Mouse (Mus musculus): ENCODE measurements around the gene Relch. TPM values are rescaled to one million over a fixed set of nuclear protein-coding genes. Genes with fewer than 3 reads are reported as not detected.

Relch gene
- polyA plus RNA-seq, 1 experiment from 2014 or later: 25.1 TPM

GRCm38 (mm10) chr1:105790103-105790502 lies 126.4 kb downstream of the Relch start:
- no peak overlapping the region for H3K9ac ChIP-seq (ENCODE audit: low read depth, low read length)

GRCm38 (mm10) chr1:105794670-105795069 lies 131.0 kb downstream of the Relch start:
- H3K4me1 ChIP-seq (replicated peaks; ENCODE audit: control insufficient read depth, insufficient read depth, low read length): no peaks in the 10 kb centered on the region
- H3K4me3 ChIP-seq (ENCODE audit: low read depth, low read length): no peak overlapping the region
- no peak for DNase-seq (ENCODE audit: low spot score)
- 84% methylated on average over 6 of the region's 6 CpGs for WGBS
- H3K27ac ChIP-seq (ENCODE audit: low read depth, low read length): no peak overlapping the region
- H3K9ac ChIP-seq (ENCODE audit: low read depth, low read length): no peak overlapping the region
- no peaks in the 10 kb centered on the region for H3K27me3 ChIP-seq (replicated peaks; ENCODE audit: control insufficient read depth, insufficient read depth, low read length)
- no peak overlapping the region for H3K4me2 ChIP-seq
- no peaks in the 10 kb centered on the region for H3K9me3 ChIP-seq (ENCODE audit: control insufficient read depth, low read length)
- no peak for ATAC-seq (replicated peaks; ENCODE audit: low FRiP score)
- H3K36me3 ChIP-seq (ENCODE audit: control insufficient read depth, insufficient read depth, low read length): no peaks in the 10 kb centered on the region

More at GRCm38 (mm10) chr1:105790103-105790502, 126.4 kb downstream of the Relch start:
- Histone ChIP-seq H3K9me3 (ENCODE audit: control insufficient read depth, low read length) (no peaks in the 10 kb centered on the region), H3K27me3 (replicated peaks; ENCODE audit: control insufficient read depth, insufficient read depth, low read length) (no peaks in the 10 kb centered on the region), H3K4me3 (ENCODE audit: low read depth, low read length) (no peak overlapping the region), H3K4me1 (replicated peaks; ENCODE audit: control insufficient read depth, insufficient read depth, low read length) (no peaks in the 10 kb centered on the region), H3K4me2 (no peak overlapping the region), H3K36me3 (ENCODE audit: control insufficient read depth, insufficient read depth, low read length) (no peaks in the 10 kb centered on the region), H3K27ac (ENCODE audit: low read depth, low read length) (no peak overlapping the region)
- WGBS: 72% methylated on average over 3 of the region's 3 CpGs
- ATAC-seq (replicated peaks; ENCODE audit: low FRiP score) (0 out of 2 replicates have a peak, but pooled peaks have one; percentile 10), DNase-seq (ENCODE audit: low spot score) (no peak)

- Histone ChIP-seq H3K4me3 (ENCODE audit: low read depth, low read length) (no peak overlapping the region), H3K9ac (ENCODE audit: low read depth, low read length) (no peak overlapping the region), H3K9me3 (ENCODE audit: control insufficient read depth, low read length) (no peaks in the 10 kb centered on the region), H3K27ac (ENCODE audit: low read depth, low read length) (no peak overlapping the region), H3K27me3 (replicated peaks; ENCODE audit: control insufficient read depth, insufficient read depth, low read length) (no peaks in the 10 kb centered on the region), H3K36me3 (ENCODE audit: control insufficient read depth, insufficient read depth, low read length) (no peaks in the 10 kb centered on the region), H3K4me1 (replicated peaks; ENCODE audit: control insufficient read depth, insufficient read depth, low read length) (no peaks in the 10 kb centered on the region), H3K4me2 (no peak overlapping the region)
- WGBS: 74% methylated on average over 4 of the region's 4 CpGs
- ATAC-seq (replicated peaks; ENCODE audit: low FRiP score): no peak
- DNase-seq (ENCODE audit: low spot score): no peak
Observed at GRCm38 (mm10) chr1:105795705-105796104, 132.0 kb downstream of the Relch start.

- 60% methylated on average over 6 of the region's 6 CpGs for WGBS
- 0 out of 2 replicates have a peak, but pooled peaks have one; percentile 21 for ATAC-seq (replicated peaks; ENCODE audit: low FRiP score)
- no peaks in the 10 kb centered on the region for H3K9me3 ChIP-seq (ENCODE audit: control insufficient read depth, low read length)
Observed at GRCm38 (mm10) chr1:105800570-105800969, 136.9 kb downstream of the Relch start.

GRCm38 (mm10) chr1:105801252-105801651 lies 137.6 kb downstream of the Relch start:
- Histone ChIP-seq H3K9ac (ENCODE audit: low read depth, low read length) (no peak overlapping the region), H3K4me2 (no peak overlapping the region), H3K4me1 (replicated peaks; ENCODE audit: control insufficient read depth, insufficient read depth, low read length) (0 out of 2 replicates have a peak, but pooled peaks cover 8% of the 10 kb centered on the region), H3K9me3 (ENCODE audit: control insufficient read depth, low read length) (no peaks in the 10 kb centered on the region), H3K36me3 (ENCODE audit: control insufficient read depth, insufficient read depth, low read length) (no peaks in the 10 kb centered on the region), H3K27ac (ENCODE audit: low read depth, low read length) (no peak overlapping the region), H3K4me3 (ENCODE audit: low read depth, low read length) (no peak overlapping the region), H3K27me3 (replicated peaks; ENCODE audit: control insufficient read depth, insufficient read depth, low read length) (no peaks in the 10 kb centered on the region)
- no peak for DNase-seq (ENCODE audit: low spot score)
- no peak for ATAC-seq (replicated peaks; ENCODE audit: low FRiP score)

More at GRCm38 (mm10) chr1:105800570-105800969, 136.9 kb downstream of the Relch start:
- Histone ChIP-seq H3K27ac (ENCODE audit: low read depth, low read length) (no peak overlapping the region), H3K4me3 (ENCODE audit: low read depth, low read length) (no peak overlapping the region), H3K27me3 (replicated peaks; ENCODE audit: control insufficient read depth, insufficient read depth, low read length) (no peaks in the 10 kb centered on the region), H3K36me3 (ENCODE audit: control insufficient read depth, insufficient read depth, low read length) (no peaks in the 10 kb centered on the region), H3K9ac (ENCODE audit: low read depth, low read length) (no peak overlapping the region), H3K4me1 (replicated peaks; ENCODE audit: control insufficient read depth, insufficient read depth, low read length) (0 out of 2 replicates have a peak, but pooled peaks cover 8% of the 10 kb centered on the region), H3K4me2 (no peak overlapping the region)
- no peak for DNase-seq (ENCODE audit: low spot score)

GRCm38 (mm10) chr1:105802941-105803340 lies 139.3 kb downstream of the Relch start:
- Histone ChIP-seq H3K4me2 (peak overlapping the region; percentile 43), H3K9ac (ENCODE audit: low read depth, low read length) (no peak overlapping the region), H3K4me3 (ENCODE audit: low read depth, low read length) (no peak overlapping the region), H3K27ac (ENCODE audit: low read depth, low read length) (no peak overlapping the region), H3K4me1 (replicated peaks; ENCODE audit: control insufficient read depth, insufficient read depth, low read length) (0 out of 2 replicates have a peak, but pooled peaks cover 8% of the 10 kb centered on the region), H3K36me3 (ENCODE audit: control insufficient read depth, insufficient read depth, low read length) (no peaks in the 10 kb centered on the region), H3K27me3 (replicated peaks; ENCODE audit: control insufficient read depth, insufficient read depth, low read length) (no peaks in the 10 kb centered on the region), H3K9me3 (ENCODE audit: control insufficient read depth, low read length) (no peaks in the 10 kb centered on the region)
- no peak for DNase-seq (ENCODE audit: low spot score)
- peak; percentile 39; the same call in 1 of the 2 replicates for ATAC-seq (replicated peaks; ENCODE audit: low FRiP score)
- 35% methylated on average over 6 of the region's 6 CpGs for WGBS

DNA sequence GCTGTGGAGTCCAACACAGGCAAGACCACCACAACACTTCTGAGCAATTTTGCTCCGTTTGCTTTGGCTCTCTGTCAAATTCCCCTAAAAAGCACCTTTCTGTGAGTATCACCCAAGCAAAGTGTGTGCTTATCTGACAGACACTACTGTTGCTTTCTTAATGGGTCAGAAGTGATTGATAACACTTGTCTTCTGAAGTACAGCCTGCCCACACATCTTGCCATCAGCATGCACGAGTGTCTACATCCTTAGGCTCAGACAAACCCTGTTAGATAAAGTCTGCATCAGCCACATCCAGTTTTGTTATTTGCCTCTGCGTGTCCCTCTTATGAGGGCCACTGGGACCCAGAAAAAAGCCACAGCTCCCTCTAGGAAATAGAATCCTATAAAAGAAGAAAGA lies 140.6 kb downstream of the Relch start:
- H3K4me2 ChIP-seq: no peak overlapping the region
- no peak overlapping the region for H3K4me3 ChIP-seq (ENCODE audit: low read depth, low read length)
- H3K27ac ChIP-seq (ENCODE audit: low read depth, low read length): no peak overlapping the region
- 0 out of 2 replicates have a peak, but pooled peaks cover 8% of the 10 kb centered on the region for H3K4me1 ChIP-seq (replicated peaks; ENCODE audit: control insufficient read depth, insufficient read depth, low read length)
- no peaks in the 10 kb centered on the region for H3K36me3 ChIP-seq (ENCODE audit: control insufficient read depth, insufficient read depth, low read length)
- ATAC-seq (replicated peaks; ENCODE audit: low FRiP score): 0 out of 2 replicates have a peak, but pooled peaks have one; percentile 59
- WGBS: 40% methylated on average over 3 of the region's 3 CpGs
- H3K9me3 ChIP-seq (ENCODE audit: control insufficient read depth, low read length): no peaks in the 10 kb centered on the region
- no peaks in the 10 kb centered on the region for H3K27me3 ChIP-seq (replicated peaks; ENCODE audit: control insufficient read depth, insufficient read depth, low read length)
- no peak for DNase-seq (ENCODE audit: low spot score)
- H3K9ac ChIP-seq (ENCODE audit: low read depth, low read length): no peak overlapping the region

Other genes starting within 250 kb of the Relch start
- 13.7 and 16.2 TPM in 2 replicates for gene Pign, start 184 bp upstream of the Relch start, polyA plus RNA-seq (2014; fragmentation: Nextera tagmentation; extraction: Ambion mirVana)
- gene Tnfrsf11a, start 116.9 kb downstream of the Relch start, polyA plus RNA-seq (2014; fragmentation: Nextera tagmentation; extraction: Ambion mirVana): 0.51 and 0.69 TPM in 2 replicates

Measured in liver, embryonic 11.5 days (tissue).